Mouse (Mus musculus) forebrain, embryonic 14.5 days (tissue): ENCODE measurements around the gene Zhx3. TPM values are rescaled to one million over a fixed set of nuclear protein-coding genes. Genes with fewer than 3 reads are reported as not detected.

Source experiments
- ATAC-seq: fragments of 200-750 bp; cut with Nextera tagmentation; 2 replicates; pipeline ENCODE4 v1.8.0; 2017; ENCODE audit warnings: mild to moderate bottlenecking, moderate library complexity
- DNase-seq: peaks from one replicate; pipeline ENCODE4 v3.0.0-alpha.2; 2015; ENCODE audit warnings: low spot score
- H3K27ac ChIP-seq: fragments of 300-500 bp; sonication (generic); 2 replicates; pipeline ENCODE4 v1.5.1; 2014; ENCODE audit warnings: low read depth, mild to moderate bottlenecking, control low read depth, low read length, moderate library complexity
- H3K27me3 ChIP-seq: fragments of 300-500 bp; sonication (generic); replicated peaks from 2 replicates; pipeline ENCODE4 v1.6.1; 2014; ENCODE audit warnings: low read length, control low read depth, mixed read lengths; ENCODE audit not compliant: control insufficient read depth, insufficient read depth
- H3K36me3 ChIP-seq: fragments of 300-500 bp; sonication (generic); 2 replicates; pipeline ENCODE4 v1.6.1; 2014; ENCODE audit warnings: low read length, control low read depth; ENCODE audit not compliant: control insufficient read depth, insufficient read depth
- H3K4me1 ChIP-seq: fragments of 300-500 bp; sonication (generic); 2 replicates; pipeline ENCODE4 v1.6.1; 2014; ENCODE audit warnings: antibody characterized with exemption, low read length, control low read depth; ENCODE audit not compliant: control insufficient read depth, insufficient read depth
- H3K4me2 ChIP-seq: fragments of 300-500 bp; sonication (generic); 2 replicates; pipeline ENCODE4 v1.6.1; 2014; ENCODE audit warnings: mild to moderate bottlenecking, control low read depth, low read length
- H3K4me3 ChIP-seq: fragments of 300-500 bp; sonication (generic); 2 replicates; pipeline ENCODE4 v1.5.1; 2014; ENCODE audit warnings: low read depth, low read length, control low read depth
- H3K9ac ChIP-seq: fragments of 300-500 bp; sonication (generic); 2 replicates; pipeline ENCODE4 v1.6.1; 2014; ENCODE audit warnings: mild to moderate bottlenecking, low read length, control low read depth, moderate library complexity
- H3K9me3 ChIP-seq: fragments of 300-500 bp; sonication (generic); replicated peaks from 2 replicates; pipeline ENCODE4 v1.6.1; 2016; ENCODE audit warnings: low read length, control low read depth, mixed read lengths; ENCODE audit not compliant: control insufficient read depth
- WGBS: fragments of 180-500 bp; shearing (Covaris S2); extraction: QIAGEN DNeasy Blood & Tissue Kit; methylation state at CpG from one replicate; pipeline ENCODE4 v1.1.7; 2014; 5-methylcytosine and 5-hydroxymethylcytosine counted together
- polyA plus RNA-seq: library from polyadenylated mRNA; unstranded; fragments of >200 nt; fragmentation: Nextera tagmentation; extraction: Ambion mirVana; gene quantifications from 2 replicates; pipeline ENCODE4 v1.2.1, GENCODE M21; 2014

The Zhx3 gene
- polyA plus RNA-seq, 1 experiment from 2014 or later, result 10.8 TPM

- H3K9ac ChIP-seq, result no peak overlapping the region
- H3K4me2 ChIP-seq, result no peak overlapping the region
- H3K4me3 ChIP-seq, result no peak overlapping the region
- no peak overlapping the region for H3K27ac ChIP-seq
- whole genome bisulfite sequencing, result 84% methylated on average over 2 of the region's 2 CpGs
- no peaks in the 10 kb centered on the region for H3K9me3 ChIP-seq
- H3K27me3 ChIP-seq, result no peaks in the 10 kb centered on the region
- peaks cover 23% of the 10 kb centered on the region for H3K4me1 ChIP-seq
- ATAC-seq (no peak), DNase-seq (no peak)
- peaks cover 18% of the 10 kb centered on the region for H3K36me3 ChIP-seq
Measured at GRCm38 (mm10) chr2:160729436-160729835, 143.4 kb downstream of the Zhx3 start.

- DNase-seq (no peak), ATAC-seq (no peak)
- no peaks in the 10 kb centered on the region for H3K27me3 ChIP-seq
- H3K27ac ChIP-seq, result no peak overlapping the region
- no peak overlapping the region for H3K4me2 ChIP-seq
- H3K9ac ChIP-seq, result no peak overlapping the region
- H3K4me1 ChIP-seq, result peaks cover 18% of the 10 kb centered on the region
- H3K4me3 ChIP-seq, result no peak overlapping the region
- 89% methylated on average over 3 of the region's 3 CpGs for WGBS
- peaks cover 20% of the 10 kb centered on the region for H3K36me3 ChIP-seq
- H3K9me3 ChIP-seq, result no peaks in the 10 kb centered on the region
Measured at GRCm38 (mm10) chr2:160728972-160729371, 143.8 kb downstream of the Zhx3 start.

- Histone ChIP-seq H3K36me3 (peaks cover 44% of the 10 kb centered on the region), H3K9me3 (no peaks in the 10 kb centered on the region), H3K4me3 (no peak overlapping the region), H3K4me1 (0 out of 2 replicates have a peak, but pooled peaks cover 3% of the 10 kb centered on the region), H3K27me3 (no peaks in the 10 kb centered on the region), H3K9ac (no peak overlapping the region), H3K4me2 (no peak overlapping the region), H3K27ac (no peak overlapping the region; the same call in 1 of the 2 replicates)
- 84% methylated on average over 6 of the region's 6 CpGs for WGBS
- ATAC-seq (no peak), DNase-seq (no peak)
Measured at GRCm38 (mm10) chr2:160725877-160726864, 146.6 kb downstream of the Zhx3 start.

- WGBS, result 91% methylated on average over 5 of the region's 5 CpGs
Measured at GRCm38 (mm10) chr2:160724536-160724935, 148.3 kb downstream of the Zhx3 start.

GRCm38 (mm10) chr2:160723613-160724375, 149.0 kb downstream of the Zhx3 start:
- no peaks in the 10 kb centered on the region for H3K27me3 ChIP-seq
- no peak overlapping the region for H3K4me3 ChIP-seq
- H3K9me3 ChIP-seq, result no peaks in the 10 kb centered on the region
- DNase-seq, result no peak
- no peak overlapping the region for H3K27ac ChIP-seq
- no peak overlapping the region for H3K9ac ChIP-seq
- ATAC-seq, result no peak
- H3K36me3 ChIP-seq, result peaks cover 67% of the 10 kb centered on the region
- H3K4me1 ChIP-seq, result 0 out of 2 replicates have a peak, but pooled peaks cover 3% of the 10 kb centered on the region
- 94% methylated on average over 4 of the region's 4 CpGs for WGBS
- H3K4me2 ChIP-seq, result no peak overlapping the region

More at GRCm38 (mm10) chr2:160724536-160724935, 148.3 kb downstream of the Zhx3 start:
- H3K9ac ChIP-seq, result no peak overlapping the region
- H3K27ac ChIP-seq, result no peak overlapping the region
- ATAC-seq (no peak), DNase-seq (no peak)
- H3K4me3 ChIP-seq, result no peak overlapping the region
- H3K36me3 ChIP-seq, result peaks cover 59% of the 10 kb centered on the region
- no peak overlapping the region for H3K4me2 ChIP-seq
- H3K4me1 ChIP-seq, result 0 out of 2 replicates have a peak, but pooled peaks cover 3% of the 10 kb centered on the region
- H3K27me3 ChIP-seq, result no peaks in the 10 kb centered on the region
- H3K9me3 ChIP-seq, result no peaks in the 10 kb centered on the region

- Histone ChIP-seq H3K4me2 (no peak overlapping the region), H3K36me3 (peaks cover 78% of the 10 kb centered on the region), H3K4me1 (0 out of 2 replicates have a peak, but pooled peaks cover 3% of the 10 kb centered on the region), H3K9me3 (no peaks in the 10 kb centered on the region), H3K27me3 (no peaks in the 10 kb centered on the region), H3K9ac (no peak overlapping the region), H3K27ac (no peak overlapping the region), H3K4me3 (no peak overlapping the region)
- DNase-seq, result no peak
- ATAC-seq, result no peak
- WGBS, result 84% methylated on average over 4 of the region's 4 CpGs
Measured at GRCm38 (mm10) chr2:160722714-160723113, 150.1 kb downstream of the Zhx3 start.

GRCm38 (mm10) chr2:160718811-160719210, 154.0 kb downstream of the Zhx3 start:
- H3K36me3 ChIP-seq, result peaks cover 95% of the 10 kb centered on the region
- no peaks in the 10 kb centered on the region for H3K27me3 ChIP-seq
- H3K4me2 ChIP-seq, result no peak overlapping the region
- no peak overlapping the region for H3K27ac ChIP-seq
- DNase-seq, result no peak
- 79% methylated on average over 3 of the region's 3 CpGs for WGBS
- no peak overlapping the region for H3K9ac ChIP-seq
- ATAC-seq, result no peak
- no peak overlapping the region for H3K4me3 ChIP-seq
- no peaks in the 10 kb centered on the region for H3K9me3 ChIP-seq
- peaks cover 3% of the 10 kb centered on the region; the same call in 1 of the 2 replicates for H3K4me1 ChIP-seq

DNA sequence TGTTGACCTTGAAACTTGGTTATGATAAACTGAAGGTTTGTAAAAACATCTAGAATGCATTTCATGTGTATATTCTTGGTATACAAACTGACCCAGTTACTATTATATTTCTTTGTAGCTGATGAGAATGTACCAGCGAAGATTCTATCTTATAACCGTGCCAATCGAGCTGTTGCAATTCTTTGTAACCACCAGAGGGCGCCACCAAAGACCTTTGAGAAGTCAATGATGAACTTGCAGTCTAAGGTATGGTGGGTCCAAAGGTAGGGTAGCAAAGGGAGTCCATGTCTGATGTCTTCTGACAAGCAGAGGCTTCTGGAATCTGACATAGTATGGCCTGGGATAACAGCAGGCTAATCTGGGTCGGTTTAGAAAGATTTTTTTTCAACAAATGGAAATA, 155.5 kb downstream of the Zhx3 start:
- Histone ChIP-seq H3K4me1 (peaks cover 3% of the 10 kb centered on the region; the same call in 1 of the 2 replicates), H3K27ac (no peak overlapping the region), H3K9ac (no peak overlapping the region), H3K27me3 (no peaks in the 10 kb centered on the region), H3K4me2 (no peak overlapping the region), H3K9me3 (no peaks in the 10 kb centered on the region), H3K4me3 (no peak overlapping the region), H3K36me3 (peaks cover 94% of the 10 kb centered on the region)
- DNase-seq (peak; percentile 70), ATAC-seq (no peak)
- 75% methylated on average over 5 of the region's 5 CpGs for WGBS
